Mouse (Mus musculus) T-helper 17 cell (primary cell): ENCODE measurements at regions not wholly inside any gene's neighbourhood (a gene's known extent, or its start where the extent isn't known, plus 50 kb on each side); places are given as distances from the start of the nearest gene placed in this dataset.

ENCODE experiments used
- in situ Hi-C, 2 experiments: fragments of 300-600 bp; cut with MboI, MseI; formaldehyde crosslinking; loops; 1 replicate in 1 of 2; 2 replicates in 1 of 2; pipeline ENCODE4 v1.15.1; 2025; ENCODE audit warnings: high pct_unique_total_duplicates in 2 of 2

DNA sequence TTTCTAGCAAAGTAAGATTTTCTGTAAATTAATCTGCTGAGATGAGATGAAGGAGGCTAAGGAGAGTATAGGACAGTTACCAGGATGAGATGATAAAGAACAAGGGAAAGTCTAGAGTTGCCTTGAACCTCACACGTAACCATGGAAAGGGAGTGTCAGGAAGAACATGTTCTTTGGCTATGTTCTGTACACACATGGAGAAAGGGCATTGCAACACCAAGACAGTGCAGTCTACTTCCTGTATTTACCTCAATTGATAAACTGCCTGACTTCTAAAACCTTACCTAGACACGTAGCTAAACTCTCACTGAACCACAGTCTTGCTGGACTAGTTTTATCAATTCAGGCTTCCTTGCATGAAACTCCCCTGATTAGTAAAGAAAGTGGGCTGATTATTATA is 66.4 kb downstream of the Kctd12b start:
- in situ Hi-C loops = loop anchor here in 1 of 2 experiments (25.0 kb wide), 1 partner anchor 1708 kb away; the partner anchor contains the start of gene Prdx4

DNA sequence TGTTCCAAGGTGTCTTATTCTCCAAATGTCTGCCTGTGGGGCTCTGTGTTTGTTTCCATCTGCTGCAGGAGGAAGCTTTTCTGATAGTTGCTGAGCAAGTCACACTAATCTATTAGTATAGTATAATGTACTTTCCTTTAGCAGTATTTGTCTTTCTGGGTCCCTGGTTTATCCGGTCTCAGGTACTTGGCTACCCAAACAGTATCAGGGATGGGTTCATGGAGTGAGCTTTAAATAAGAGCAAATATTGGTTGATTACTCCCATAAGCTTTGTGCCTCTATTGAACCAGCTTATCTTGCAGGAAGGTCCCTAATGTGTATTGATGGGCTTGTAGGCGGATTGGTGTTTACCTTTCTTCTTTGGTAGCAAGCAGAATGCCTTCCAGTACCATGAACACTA is 66.8 kb downstream of the Cypt3 start:
- in situ Hi-C loops = loop anchor here in 1 of 2 experiments (25.0 kb wide), 1 partner anchor 1712 kb away; the partner anchor contains the start of gene Prdx4
